Mouse (Mus musculus) heart, adult 2 months (tissue): ENCODE results near the gene Rxra.

Source experiments
- EP300 ChIP-seq: fragments of 200-500 bp; IDR thresholded peaks from 2 replicates; pipeline ENCODE4 v1.6.1; 2011; ENCODE audit warnings: low read depth, low read length, control low read depth; ENCODE audit not compliant: insufficient read depth
- POLR2A ChIP-seq: fragments of 200-500 bp; IDR thresholded peaks from 2 replicates; pipeline ENCODE4 v1.6.1; 2011; ENCODE audit warnings: mild to moderate bottlenecking, low read depth, low read length, control low read depth; ENCODE audit not compliant: insufficient read depth

DNA sequence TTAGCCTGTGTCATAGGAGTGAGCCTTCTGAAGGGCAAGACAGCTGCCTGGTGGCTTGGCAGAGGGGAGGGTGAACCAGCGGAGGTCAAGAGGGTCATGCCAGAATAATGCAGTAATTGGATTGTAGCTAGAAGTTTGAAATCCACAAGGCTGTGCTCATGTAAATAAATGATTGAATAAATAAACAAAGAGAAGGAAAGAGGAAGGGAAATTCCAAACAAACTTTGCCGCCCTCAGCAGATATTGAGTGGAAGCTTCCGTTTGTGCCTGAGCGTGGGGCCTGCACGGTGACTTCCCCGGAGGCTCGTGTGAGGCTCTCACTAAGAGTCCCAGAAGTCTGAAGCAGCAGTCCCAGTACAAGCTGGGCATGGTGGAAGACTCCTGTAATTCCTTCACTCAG lies 91.5 kb downstream of the Rxra start:
- TF ChIP-seq EP300 (no peak), POLR2A (no peak)
